Mouse (Mus musculus) retina, postnatal 7 days (tissue): Measurements from ENCODE around the gene Igfbp4.

Source experiments
- DNase-seq: peaks from one replicate; pipeline ENCODE4 v3.0.0-alpha.2; 2012; ENCODE audit warnings: low read depth, low spot score

Gene Igfbp4

DNA sequence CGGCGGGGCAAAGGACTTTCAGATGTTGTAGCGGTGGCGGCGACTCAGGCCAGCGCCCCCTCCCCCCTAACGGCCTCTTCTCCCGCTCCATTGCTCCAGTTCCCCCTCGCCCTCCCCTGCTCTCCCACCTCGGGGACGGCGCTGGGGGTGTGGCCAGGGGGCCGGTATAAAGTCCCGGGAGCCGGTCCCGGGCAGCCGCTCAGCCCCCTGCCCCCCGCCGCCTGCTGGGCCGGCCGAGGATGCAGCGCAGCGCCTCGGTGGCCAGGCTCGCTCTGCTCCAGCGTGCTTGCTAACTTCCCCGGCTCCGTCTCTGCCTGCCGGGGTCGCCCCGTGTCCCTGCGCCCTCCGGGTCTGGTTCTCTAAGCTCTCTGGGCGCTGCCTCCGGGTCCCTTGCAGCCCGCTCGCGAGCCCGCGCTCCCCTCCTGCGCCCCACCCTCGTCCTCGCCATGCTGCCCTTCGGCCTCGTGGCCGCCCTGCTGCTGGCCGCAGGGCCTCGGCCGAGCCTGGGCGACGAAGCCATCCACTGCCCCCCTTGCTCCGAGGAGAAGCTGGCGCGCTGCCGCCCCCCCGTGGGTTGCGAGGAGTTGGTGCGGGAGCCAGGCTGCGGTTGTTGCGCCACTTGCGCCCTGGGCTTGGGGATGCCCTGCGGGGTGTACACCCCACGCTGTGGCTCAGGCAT is at the start of gene Igfbp4:
TSS of gene Igfbp4 (plus strand) at position 194 of the 679 bp plus-strand sequence.
- no peak for DNase-seq

DNA sequence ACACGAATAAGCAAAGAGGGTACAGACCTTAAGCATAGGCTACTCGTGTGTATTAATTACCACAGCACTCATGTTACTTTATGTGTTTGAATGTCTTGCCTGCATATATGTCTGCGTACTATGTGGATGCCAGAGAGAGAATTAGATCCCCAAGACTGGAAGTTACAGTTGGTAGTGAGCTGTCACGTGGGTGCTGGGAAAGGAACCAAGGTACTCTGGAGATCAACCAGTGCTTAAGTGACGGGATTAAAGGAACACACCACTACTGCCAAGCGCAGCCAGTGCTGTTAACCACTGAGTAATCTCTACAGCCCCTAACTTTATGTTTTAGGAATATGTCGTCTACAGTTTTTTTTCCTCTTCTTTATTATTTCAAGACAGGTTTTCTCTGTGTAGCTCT is 45.1 kb upstream of the Igfbp4 start:
- DNase-seq, result no peak

DNA sequence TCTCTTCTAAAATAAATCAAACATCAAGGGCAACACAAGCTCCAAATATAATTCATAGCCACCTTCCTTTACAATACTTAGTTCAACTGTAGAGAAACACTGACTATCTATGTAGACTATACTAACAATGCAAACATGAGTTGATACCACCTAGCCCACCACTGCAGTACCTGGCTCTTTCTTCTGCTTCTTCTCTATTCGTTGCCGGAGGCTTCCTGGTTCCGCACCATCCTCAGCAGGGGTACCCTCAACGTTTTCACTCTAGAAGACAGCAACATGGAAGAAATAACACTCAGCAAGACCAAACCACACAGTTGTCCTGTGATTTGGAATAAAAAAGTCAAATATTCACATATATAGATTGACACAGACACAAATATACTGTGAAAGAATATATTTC is 43.4 kb upstream of the Igfbp4 start:
- no peak for DNase-seq

DNA sequence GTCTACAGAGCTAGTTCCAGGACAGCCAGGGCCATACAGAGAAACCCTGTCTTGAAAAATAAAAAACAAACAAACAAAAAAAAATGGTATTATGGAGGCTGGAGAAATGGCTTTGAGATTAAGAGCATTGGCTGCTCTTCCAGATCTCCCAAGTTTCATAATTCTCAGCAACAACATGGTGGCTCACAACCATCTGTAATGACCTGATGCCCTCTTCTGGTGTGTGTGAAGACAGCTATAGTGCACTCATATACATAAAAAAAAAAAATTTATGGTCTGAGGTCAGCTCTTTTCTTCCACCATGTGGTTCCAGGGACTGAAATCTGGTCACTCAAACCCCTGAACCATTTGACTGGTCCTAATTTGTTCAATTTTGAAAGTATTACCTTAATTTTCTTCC is 42.3 kb upstream of the Igfbp4 start:
- DNase-seq, result no peak

DNA sequence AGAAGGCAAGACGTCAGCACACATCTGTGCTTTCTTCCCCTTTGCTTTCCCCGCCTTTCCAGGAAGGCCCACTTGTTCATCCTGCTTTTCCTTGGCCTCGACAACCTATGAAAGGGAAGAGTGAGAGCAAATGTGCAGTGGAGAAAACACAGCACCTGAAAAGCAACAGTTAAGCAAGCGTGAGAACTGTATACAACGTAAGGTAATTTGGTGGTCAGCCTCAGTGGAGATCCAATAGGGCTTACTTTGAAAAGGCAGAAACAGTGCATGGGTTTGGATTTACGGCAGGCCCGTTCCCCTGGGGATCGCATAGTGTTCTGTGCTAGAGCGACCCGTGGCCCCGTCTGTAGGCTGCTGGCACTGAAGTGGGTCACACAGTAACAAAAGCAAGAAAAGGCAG is 41.8 kb upstream of the Igfbp4 start:
- DNase-seq, result no peak

DNA sequence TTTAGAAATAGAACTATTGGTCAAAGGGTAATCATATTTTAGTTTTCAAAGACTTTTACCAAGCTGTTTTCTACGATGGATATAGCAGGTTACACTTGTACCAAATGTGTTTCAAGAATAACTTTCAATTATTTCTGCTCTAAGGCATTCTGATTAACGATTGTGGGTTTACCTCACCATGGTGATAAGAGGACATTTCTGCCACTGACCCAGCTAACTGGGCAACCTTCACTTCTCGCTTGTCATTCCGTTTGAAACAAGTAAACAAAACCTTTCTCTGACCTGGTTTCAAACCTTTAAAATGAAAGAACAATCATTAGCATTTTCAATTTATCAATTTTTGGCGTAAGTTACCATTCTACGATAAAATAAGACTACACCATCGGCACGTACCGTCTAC is 34.3 kb upstream of the Igfbp4 start:
- no peak for DNase-seq

DNA sequence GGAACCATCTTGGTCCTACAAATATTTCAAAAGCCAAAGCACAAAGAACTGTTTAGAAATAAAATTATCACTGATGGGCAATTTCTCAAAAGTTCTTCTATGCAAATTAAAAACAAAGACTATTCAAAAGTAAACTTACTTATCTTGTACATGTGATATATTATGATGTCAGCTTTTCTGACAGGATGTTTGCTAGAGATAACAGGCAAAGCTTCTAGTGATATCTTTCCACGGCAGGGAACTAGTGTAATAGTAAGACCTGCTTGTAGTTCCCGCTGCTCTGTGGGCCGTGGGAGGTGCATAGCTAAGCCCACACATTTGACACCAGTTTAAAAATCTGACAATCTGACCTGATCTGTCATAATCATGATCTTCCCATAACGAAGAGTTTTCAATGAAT is 30.9 kb upstream of the Igfbp4 start:
- no peak for DNase-seq

DNA sequence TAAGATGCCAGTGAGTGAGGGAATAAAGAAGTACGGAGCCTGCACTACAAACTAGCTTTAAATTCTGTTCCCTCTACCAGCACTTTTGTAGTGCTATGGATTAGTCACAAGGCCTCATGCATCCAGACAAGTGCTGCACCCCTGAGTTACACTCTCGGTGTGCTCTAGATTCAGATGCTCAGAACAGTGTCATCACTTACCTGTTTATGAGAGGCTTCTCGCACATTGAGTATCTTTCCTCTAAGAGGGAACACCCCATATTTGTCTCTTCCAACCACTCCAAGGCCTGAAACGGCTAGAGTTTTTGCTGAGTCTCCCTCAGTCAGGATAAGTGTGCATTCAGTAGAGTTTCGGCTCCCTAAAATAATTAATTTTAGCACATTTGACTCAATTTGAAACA is 30.3 kb upstream of the Igfbp4 start:
- DNase-seq, result no peak

DNA sequence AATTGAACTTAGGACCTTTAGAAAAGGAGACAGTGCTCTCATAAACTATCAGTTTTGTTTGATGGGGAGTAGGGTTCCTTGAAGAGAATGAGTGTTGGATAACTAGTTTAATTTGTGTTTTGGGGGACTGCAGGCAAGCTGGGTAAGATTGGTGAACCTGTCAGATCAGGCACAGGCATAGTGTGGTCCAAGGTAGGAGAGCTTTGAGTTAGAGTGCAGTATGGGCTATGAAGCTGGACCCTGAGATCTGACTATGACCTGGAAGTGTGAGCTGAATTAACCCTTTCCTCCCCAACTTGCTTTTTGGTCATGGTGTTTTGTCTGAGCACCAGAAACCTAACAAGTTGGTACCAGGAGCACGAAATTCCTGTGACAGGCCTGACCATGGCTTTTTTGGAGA is 27.2 kb upstream of the Igfbp4 start:
- DNase-seq, result no peak

DNA sequence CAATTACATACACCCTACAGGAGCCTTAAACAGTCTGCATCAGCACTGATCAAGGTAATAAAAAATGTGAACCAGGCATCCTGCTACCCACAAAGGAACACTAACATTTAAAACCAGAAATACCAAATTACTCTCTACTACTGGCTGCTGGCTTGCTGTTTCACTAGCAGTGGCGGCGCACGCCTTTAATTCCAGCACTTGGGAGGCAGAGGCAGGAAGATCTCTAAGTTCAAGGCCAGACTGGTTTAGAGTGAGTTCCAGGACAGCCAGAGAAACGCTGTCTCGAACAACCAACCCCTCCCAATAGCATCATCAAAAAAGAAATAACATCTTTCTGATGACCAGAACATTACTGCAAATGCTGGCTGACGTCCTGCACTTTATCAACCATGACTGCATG is 21.2 kb upstream of the Igfbp4 start:
- DNase-seq, result no peak

DNA sequence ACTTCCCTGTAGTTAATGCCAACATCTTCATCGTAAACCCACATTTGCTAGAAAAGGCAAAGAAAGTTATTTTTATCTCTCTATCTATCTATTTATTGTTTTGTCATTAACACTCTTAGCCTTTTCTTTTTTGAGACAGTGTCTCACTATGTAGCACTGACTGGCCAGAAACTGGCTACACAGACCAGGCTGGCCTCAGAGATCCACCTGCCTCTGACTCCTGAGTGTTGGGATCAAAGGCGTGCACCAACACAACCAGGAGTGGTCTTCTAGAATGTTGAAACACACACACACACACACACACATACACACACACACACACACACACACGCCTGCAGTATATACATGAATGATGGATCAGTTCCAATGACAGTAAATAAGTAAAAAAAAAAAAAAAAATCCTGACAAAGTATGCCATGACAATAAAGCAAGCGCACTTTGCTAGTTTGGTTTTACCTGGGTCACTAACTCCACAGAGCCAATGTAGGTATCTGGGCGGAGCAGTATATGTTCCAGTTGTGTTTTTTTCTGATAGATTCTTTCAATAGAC is 18.6 kb upstream of the Igfbp4 start:
- DNase-seq, result no peak

DNA sequence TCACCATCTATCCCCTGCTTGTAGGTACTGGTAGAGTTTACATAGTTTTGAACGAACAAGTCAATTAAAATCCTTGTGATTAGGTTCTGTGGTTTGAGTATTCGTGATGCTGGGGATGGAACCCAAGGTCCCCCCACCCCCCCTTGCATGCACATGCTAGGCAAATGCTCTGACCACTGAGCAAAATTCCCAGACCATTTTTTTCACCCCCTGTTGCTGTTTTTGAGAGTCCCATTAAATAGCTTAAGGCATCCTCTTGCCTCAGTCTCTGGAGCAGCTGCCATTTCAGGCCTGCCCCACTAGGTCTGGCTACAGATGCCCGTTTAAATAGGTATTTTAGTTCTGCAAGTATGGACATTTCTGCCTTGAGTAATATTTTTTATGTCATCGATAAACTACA is 17.9 kb upstream of the Igfbp4 start:
- no peak for DNase-seq

DNA sequence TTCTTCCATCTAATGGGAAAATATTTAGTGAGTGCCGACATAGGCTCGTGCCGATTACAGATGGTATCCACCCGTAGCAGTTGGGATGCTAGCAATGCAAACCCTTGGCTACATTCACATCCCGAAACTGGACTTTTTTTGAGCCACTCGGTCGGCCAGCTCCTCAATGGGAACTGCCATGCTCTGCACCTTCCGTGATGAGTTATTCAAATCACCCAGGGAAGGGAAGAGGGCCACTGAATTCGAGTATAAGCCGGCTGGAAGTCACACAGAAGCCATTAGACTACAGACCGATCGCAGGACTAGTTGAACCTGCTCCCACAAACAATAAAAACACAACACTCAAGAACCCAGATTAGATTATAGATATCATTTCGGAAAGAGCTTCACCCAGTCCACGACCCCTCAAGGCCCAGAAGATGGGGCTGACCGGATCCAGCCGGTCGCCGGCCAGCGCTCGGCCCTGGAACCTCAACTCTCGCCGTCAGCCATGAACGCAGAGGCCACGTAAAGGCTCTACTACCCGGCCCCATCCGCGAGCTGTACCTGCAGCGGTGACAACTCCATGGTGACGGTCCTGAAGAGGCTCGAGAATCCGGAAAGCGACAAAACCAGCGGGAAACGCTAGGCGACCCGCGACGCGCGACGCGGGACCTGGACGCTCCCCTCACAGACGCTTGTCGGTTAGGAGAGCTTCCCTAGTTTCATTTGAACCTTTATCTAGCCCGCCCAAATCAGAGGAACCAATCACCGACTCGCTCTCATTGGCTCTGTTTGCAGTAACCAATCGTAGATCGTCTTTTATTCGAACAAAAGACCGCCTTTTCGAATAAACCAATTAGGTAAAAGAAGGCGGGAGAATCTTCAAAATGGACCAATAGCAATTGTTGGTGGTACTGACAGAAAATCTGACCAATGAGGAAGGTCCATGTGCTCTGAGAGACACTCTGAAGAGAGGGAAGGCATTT is 17.3 kb upstream of the Igfbp4 start, which contains the start of gene Top2a:
TSS of gene Top2a (minus strand) at position 690 of the 968 bp plus-strand sequence.
- peak; percentile 97 for DNase-seq

DNA sequence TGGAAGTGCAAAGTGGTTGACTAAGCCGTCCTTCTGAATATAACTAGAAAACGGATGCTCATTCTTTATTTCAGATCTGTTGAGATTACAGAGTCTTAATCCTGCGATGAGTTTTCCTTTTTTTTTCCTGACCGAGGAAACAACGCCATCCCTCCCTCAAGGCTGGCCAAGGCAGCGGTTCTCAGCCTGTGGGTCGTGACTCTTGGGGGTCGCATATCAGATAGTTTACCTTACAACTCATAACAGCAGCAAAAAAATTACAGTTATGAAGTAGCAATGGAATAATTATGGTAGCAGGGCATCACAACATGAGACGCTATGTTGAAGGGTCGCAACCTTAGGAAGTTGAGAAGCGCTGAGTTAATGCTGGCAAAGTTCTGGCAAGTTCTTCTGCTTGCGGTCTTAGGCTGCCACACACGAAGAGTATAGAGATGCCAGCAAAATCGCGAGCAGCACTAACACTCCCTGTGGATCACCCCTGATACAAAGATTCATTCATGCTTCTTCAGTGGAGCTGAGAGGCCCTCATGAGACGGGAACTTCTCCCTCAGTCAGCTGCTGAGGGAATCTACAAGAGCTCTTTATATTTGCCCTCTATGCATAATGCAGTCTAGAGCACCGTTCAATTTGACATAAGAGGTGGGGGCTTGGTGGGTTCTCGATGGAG is 16.4 kb upstream of the Igfbp4 start:
- DNase-seq, result no peak

DNA sequence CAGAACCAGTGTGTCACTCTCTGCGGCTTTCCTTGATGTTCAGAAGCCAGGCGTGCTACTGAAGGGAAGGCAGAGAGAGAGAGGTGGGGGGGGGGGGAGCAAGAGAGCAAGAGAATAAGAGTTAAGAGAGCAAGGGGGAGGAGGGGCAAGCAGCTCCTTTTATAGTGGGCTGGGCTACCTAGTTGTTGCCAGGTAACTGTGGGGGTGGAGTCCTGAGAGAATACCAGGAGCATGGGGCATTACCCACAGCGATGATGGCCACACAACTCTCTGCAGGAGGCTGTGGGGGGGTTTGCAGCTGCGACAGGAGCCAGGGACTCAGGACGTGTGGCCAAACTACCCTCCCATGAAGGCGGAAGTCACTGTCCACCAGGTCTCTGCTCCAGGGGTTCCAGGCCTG is 15.2 kb upstream of the Igfbp4 start:
- no peak for DNase-seq

DNA sequence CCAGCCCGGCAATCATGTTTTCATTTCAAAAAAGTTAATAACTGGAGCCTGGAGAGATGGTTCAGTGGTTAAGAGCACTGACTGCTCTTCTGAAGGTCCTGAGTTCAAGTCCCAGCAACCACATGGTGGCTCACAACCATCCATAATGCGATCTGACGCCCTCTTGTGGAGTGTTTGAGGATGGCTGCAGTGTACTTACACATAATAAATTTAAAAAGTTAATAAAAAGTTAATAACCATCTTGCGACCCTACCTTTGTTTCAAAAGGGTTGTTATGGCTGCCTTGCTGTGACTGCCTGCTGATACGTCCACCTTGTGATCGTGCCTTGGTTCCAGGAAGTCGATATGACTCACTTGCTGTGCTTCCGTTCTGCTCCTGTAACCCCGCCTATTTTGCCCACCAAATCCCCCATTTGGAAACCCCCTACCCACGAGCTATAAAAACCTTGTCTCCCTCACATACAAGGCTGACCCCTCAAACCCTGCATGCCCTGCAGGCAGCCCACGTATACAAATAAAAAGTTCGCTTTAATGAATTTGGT is 14.1 kb upstream of the Igfbp4 start:
- DNase-seq, result no peak

DNA sequence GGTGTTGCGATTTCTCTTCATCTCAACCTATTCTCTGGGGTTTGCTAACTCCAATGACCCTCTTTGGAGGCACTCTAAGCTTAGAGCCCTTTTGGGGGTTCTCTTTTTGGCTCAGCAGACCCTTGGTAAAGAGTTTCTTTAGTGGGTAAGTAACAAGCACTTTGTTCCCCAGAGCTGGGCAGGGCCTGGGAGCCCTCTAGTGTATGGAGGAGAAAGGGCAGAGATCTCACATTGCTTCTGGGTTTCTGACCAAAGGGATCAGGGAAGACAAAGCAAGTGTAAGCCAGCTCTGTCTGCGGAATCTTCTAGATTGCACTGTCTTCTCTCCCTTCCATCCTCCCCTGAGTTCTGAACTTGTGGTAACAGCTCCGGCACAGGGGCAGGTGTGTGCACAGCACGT is 5.7 kb upstream of the Igfbp4 start:
- no peak for DNase-seq

DNA sequence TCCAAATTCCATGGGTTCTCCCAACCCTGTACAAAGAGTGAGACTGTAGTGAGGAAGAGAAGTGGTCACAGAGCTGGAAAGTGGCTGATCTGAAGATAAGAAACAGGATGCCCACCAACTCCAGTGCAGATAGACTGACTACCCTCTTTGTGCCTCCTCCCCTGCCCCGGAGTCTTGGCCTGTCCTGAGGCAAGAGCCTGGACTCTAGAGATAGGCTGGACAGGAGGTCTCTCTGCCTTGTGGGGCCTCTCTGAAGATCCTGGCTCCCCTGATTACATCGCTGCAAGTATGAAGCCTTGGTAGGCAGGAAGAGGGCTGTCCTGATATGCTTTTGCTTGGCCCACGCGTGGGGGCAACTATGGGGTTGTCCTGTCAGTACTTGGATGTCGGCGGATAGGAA is 4.8 kb upstream of the Igfbp4 start:
- no peak for DNase-seq

DNA sequence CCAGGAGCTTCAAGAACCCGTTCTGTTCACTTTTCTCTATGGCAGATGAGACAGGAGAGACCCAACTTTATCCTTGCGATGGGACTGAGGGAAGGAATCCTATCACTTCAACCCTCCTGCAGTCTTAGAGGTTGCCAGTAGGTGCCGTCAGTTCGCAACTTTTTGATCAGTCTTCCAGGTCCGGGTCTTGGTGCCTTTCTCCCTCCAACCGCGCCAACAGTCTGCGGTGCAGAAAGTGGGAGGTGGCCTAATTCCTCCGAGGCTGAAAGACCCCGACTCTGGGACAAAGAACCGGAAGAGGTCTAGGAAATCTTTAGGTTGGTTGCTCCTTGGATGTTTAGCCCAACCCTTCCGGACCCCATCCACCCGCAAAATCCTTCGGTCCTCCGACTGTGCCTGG is 1.3 kb upstream of the Igfbp4 start:
- DNase-seq, result peak; percentile 69

DNA sequence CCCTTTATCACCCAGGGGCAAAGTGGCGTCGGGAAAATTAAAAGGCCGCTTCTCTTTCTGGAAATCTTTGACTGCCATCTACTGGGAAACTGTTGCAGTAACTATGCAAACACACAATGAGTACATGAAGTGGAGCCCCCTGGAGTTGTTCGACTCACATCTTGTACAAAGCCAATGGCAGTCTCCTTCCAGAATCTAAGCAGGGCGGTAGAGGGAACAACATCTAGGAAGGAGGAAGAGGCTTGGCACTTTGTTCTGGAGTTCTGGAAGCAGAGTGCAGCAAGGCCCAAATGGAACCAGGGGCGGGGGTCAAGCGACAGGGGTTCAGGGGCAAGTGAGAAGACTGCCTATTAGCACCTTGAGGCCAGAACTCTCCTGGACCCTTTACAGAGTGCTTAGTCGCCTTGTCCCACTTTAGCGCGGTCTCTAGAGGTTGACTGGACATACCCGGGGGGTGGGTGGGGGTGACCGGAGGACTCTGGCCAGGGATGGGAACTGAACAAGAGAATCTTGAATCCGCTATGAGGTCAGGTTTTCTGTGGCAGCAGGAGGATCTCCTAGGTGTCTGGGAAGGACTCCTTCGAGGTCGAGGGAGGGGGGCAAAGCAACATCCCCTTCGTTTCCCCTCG is 584 bp upstream of the Igfbp4 start:
- DNase-seq, result no peak
